8 mouse cellular contexts compared by ENCODE assay signal in genomic region chr5:136962501-136962900, GRCm38 (mm10). TPM values are rescaled to one million over a fixed set of nuclear protein-coding genes. Genes with fewer than 3 reads are reported as not detected.
DNase-seq lines count a peak whose midpoint lies in the region; ATAC-seq lines count a peak whose summit lies in the region.

No protein-coding gene starts in this region.

- peaks cover 45% of the 10 kb centered on the region for H3K36me3 ChIP-seq in hindbrain, embryonic 14.5 days (replicated peaks; ENCODE audit: control insufficient read depth, insufficient read depth)

- ATAC-seq in hindbrain, embryonic 14.5 days (ENCODE audit: low FRiP score): peak; percentile 68

- DNase-seq in R1 (ENCODE audit: low read depth, low spot score): peak; percentile 92
- peak; percentile 84 to 89 for DNase-seq in cerebellum, postnatal 25 days
- peak; percentile 71 to 74 for DNase-seq in frontal cortex, postnatal 25 days (ENCODE audit: low spot score in 2 of 2)
- DNase-seq in hindbrain, embryonic 14.5 days (ENCODE audit: low spot score): peak; percentile 80
- DNase-seq in layer of hippocampus, postnatal 36 days: peak; percentile 77 to 79
- DNase-seq in lung, postnatal 36 days: peak; percentile 93
- DNase-seq in retina, postnatal 1 day: peak; percentile 83
- peak; percentile 33 for DNase-seq in urinary bladder, postnatal 10 days (ENCODE audit: low spot score)

- peak overlapping the region; percentile 40 for H3K4me3 ChIP-seq in hindbrain, embryonic 14.5 days (replicated peaks; ENCODE audit: low read length)

- H3K27me3 ChIP-seq in hindbrain, embryonic 14.5 days (ENCODE audit: control insufficient read depth, insufficient read depth, low read length): no peaks in the 10 kb centered on the region

- under 1% methylated on average over 10 of the region's 10 CpGs for WGBS in hindbrain, embryonic 14.5 days

- peaks cover 12% of the 10 kb centered on the region for H3K4me1 ChIP-seq in hindbrain, embryonic 14.5 days (replicated peaks; ENCODE audit: control insufficient read depth, insufficient read depth, low read length)

- peak overlapping the region; percentile 75 for H3K9ac ChIP-seq in hindbrain, embryonic 14.5 days

- H3K4me2 ChIP-seq in hindbrain, embryonic 14.5 days (replicated peaks): peak overlapping the region; percentile 80

- H3K9me3 ChIP-seq in hindbrain, embryonic 14.5 days (ENCODE audit: control insufficient read depth, low read length): no peaks in the 10 kb centered on the region

- H3K27ac ChIP-seq in hindbrain, embryonic 14.5 days: peak overlapping the region; percentile 73

RNA-seq across cellular contexts. Expression of gene Cldn15, which starts 3.9 kb away (rescaled TPM):
- polyA plus RNA-seq in hindbrain, embryonic 14.5 days (2014; fragmentation: Nextera tagmentation; extraction: Ambion mirVana): 0.13 TPM in 1 of 2 replicates, not detected in the other
- under 1 TPM in 1 of 2 experiments, not detected in 1; 0.20 TPM for total RNA-seq in layer of hippocampus, postnatal 36 days (2021)

RNA-seq across cellular contexts. Expression of gene Fis1, which starts 9.4 kb away (rescaled TPM):
- 391 and 425 TPM in 2 replicates for polyA plus RNA-seq in hindbrain, embryonic 14.5 days (2014; fragmentation: Nextera tagmentation; extraction: Ambion mirVana)
- 100 to 1,000 TPM; 222 to 225 TPM for total RNA-seq in layer of hippocampus, postnatal 36 days (2021)

RNA-seq across cellular contexts. Expression of gene Plod3, which starts 24.3 kb away (rescaled TPM):
- 30.1 and 30.7 TPM in 2 replicates for polyA plus RNA-seq in hindbrain, embryonic 14.5 days (2014; fragmentation: Nextera tagmentation; extraction: Ambion mirVana)
- total RNA-seq in layer of hippocampus, postnatal 36 days (2021): 10 to 100 TPM; 39.2 to 41.0 TPM

RNA-seq across cellular contexts. Expression of gene Znhit1, which starts 25.3 kb away (rescaled TPM):
- polyA plus RNA-seq in hindbrain, embryonic 14.5 days (2014; fragmentation: Nextera tagmentation; extraction: Ambion mirVana): 116 and 121 TPM in 2 replicates
- 10 to 100 TPM; 82.4 to 85.2 TPM for total RNA-seq in layer of hippocampus, postnatal 36 days (2021)

RNA-seq across cellular contexts. Expression of gene Ift22, which starts 54.6 kb away (rescaled TPM):
- 118 and 133 TPM in 2 replicates for polyA plus RNA-seq in hindbrain, embryonic 14.5 days (2014; fragmentation: Nextera tagmentation; extraction: Ambion mirVana)
- 10 to 100 TPM; 87.2 to 94.7 TPM for total RNA-seq in layer of hippocampus, postnatal 36 days (2021)

Comparison
In these comparisons a context has a peak if more than half of its experiments do, and no peak if none do; other contexts are left out.
1. Peak in every context shown above with its lines: DNase-seq, ATAC-seq, H3K4me3 ChIP-seq and H3K27ac ChIP-seq.
2. DNase-seq: peak in every context shown above with its lines; median percentile 93 in lung, postnatal 36 days; 92 in R1; 86 in cerebellum, postnatal 25 days; 83 in retina, postnatal 1 day; 80 in hindbrain, embryonic 14.5 days; 78 in layer of hippocampus, postnatal 36 days; 72 in frontal cortex, postnatal 25 days; 33 in urinary bladder, postnatal 10 days.